Mouse (Mus musculus): ENCODE measurements around the gene Pdcd11.

Gene Pdcd11

GRCm38 (mm10) chr19:47090550-47091156 is at the start of gene Pdcd11, which contains the start of gene Usmg5:
Gene Pdcd11, plus strand, starts transcription at chr19:47090768.
Gene Usmg5, minus strand, starts transcription at chr19:47090647.
- in situ Hi-C loops (cut with MseI, MboI): no loop called here

DNA sequence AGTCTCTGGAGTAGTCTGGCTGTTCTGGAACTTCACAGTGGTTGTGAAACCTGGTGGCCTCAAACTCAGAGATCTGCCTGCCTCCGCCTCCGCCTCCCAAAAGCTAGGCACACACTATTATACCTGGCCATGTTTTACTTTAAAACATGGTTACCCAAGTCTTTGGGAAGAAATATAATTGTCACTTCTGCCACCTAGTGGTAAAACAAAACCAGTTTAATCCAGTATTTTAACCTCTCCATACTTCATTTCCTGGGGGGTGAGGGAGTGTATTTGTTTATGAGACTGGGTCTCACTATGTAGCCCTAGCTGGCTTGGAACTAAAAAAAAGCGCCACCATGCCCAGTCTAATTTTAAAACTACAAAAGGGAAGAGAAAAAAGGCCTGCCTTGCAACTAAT is 47.0 kb upstream of the Pdcd11 start:
- in situ Hi-C loops (cut with MseI, MboI): no loop called here

DNA sequence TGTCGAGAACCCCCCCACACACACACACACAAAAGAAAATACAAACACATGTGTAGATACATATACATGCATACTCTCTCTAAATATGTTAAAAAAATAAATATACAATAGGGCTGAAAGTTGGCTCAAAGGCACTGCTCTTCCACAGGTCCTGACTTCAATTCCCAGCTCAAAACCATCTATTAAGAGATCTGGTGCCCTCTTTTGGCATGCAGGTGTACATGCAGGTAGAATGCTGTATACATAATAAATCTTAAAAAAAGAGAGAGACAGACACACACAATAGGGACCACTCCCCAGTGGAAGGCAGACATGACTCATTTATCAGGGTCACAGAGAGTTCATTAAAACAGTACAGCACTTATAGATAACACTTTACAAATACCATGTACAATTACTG is 44.2 kb upstream of the Pdcd11 start:
- in situ Hi-C loops (cut with MseI, MboI): no loop called here

DNA sequence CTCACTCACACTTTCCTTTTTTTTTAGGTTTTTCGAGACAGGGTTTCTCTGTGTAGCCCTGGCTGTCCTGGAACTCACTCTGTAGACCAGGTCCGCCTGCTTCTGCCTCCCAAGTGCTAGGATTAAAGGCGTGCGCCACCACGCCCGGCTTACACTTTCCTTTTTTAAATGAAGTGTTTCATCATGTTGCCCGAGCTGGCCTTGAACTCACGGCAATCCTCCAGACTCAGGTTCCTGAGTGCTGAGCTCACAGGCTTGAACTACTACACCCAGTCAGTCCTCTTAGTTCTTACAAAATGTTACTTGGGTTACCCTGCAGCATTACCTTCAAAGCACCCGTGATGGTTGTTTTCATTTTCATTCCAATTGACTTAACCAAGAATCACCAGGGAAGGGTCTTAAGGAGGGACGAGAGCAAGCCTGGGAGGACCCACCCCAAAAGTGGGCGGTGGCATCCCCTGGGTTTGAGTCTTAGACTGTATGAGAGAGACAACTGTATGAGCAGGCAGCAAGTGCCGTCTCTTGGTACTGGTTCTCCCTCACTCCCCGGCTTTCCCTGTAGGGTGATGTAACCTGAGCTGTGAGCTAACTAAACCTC is 43.2 kb upstream of the Pdcd11 start:
- in situ Hi-C loops (cut with MseI, MboI): no loop called here

DNA sequence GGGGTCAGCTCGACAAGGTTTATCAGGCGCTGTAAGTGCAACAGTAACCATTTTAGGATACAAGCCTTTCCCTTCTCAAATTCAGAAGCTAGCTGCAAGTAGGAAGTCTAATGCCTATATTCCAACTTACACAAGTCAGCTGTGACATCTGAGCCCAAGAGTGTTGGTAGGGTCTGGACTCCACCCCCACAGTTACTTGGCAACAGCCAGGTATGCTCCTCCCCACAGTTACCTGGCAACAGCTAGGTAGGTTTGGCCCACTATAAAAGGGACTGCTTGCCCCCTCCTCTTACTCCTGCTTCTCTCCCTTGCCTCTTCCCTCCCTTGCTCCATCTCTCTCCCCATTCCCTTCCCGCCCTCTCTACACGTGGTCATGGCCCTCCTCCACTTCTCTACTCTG is 41.5 kb upstream of the Pdcd11 start:
- in situ Hi-C loops (cut with MseI, MboI): no loop called here

DNA sequence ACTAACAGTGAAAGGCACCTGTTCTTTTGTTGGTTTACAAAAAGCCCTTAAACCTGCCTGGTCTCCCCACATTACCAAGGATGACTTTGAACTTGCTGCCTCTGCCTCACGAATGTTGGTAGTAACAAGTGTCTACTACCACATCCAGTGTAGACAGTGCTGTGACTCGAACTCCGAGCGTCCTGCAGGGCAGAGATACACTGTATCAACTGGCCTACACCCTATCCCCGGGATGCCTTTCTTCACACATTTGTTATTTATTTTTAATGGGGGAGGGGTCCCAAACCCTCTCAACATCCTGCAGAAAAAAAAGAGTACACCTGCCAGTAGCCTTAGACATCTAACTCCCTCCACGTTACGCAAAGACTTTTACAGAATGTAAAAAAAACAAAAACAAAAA is 40.7 kb upstream of the Pdcd11 start:
- in situ Hi-C loops (cut with MseI, MboI): no loop called here

GRCm38 (mm10) chr19:47050271-47051032 is 40.1 kb upstream of the Pdcd11 start, which contains the start of gene Pcgf6:
Gene Pcgf6, minus strand, starts transcription at chr19:47050906.
- in situ Hi-C loops (cut with MseI, MboI): no loop called here

DNA sequence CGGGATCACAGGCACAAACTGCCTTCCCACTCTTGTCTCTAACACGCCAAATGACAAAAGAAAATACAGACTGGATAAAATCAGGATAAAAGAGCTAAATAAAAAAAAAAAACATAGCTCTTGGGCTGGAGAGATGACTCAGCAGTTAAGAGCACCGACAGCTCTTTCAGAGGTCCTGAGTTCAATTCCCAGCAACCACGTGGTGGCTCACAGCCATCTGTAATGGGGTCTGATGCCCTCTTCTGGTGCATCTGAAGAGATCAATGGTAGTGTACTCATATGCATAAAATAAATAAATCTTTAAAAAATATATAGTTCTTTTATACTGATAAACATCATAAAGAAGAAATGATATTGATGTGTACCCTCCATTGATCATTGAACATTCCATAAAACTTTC is 37.6 kb upstream of the Pdcd11 start:
- in situ Hi-C loops (cut with MseI, MboI): no loop called here

DNA sequence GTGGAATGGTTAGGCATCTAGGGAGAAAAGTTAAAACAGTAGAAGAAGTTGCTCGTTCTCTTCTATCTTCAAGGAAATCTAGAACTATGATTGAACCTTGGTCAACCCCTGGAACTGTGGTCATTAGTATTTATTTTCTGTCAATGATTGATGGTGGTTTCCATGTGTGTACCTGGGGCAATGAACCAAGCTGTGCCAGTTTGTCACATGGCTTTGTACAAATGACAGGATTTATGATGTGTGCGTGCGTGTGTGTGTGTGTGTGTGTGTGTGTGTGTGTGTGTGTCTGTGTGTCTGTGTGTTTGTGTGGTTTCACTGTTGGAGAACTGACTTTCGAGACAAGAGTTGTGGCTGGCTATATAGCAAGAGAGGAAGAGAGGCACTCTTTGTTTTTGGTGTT is 37.1 kb upstream of the Pdcd11 start:
- in situ Hi-C loops (cut with MseI, MboI): no loop called here

DNA sequence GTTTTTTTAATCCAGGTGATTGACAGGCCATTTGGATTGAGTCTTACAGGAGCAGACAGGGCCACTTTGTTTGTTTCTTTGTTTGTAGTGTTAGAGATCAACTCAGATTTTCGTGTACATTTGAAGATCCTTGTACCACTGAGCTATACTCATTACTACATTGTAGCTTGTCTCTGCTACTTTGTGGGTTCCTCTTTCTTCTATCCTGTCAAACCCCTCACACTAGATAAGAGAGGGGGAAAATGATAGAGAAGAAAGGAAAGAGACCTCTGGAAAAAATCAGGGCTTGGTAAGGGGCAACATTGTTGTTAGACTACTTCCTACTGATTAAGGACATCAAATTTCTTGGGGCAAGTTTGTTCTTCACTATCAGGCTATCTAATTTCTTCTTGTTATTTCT is 32.9 kb upstream of the Pdcd11 start:
- in situ Hi-C loops (cut with MseI, MboI): no loop called here

GRCm38 (mm10) chr19:47065860-47066259 is 24.7 kb upstream of the Pdcd11 start:
- in situ Hi-C loops (cut with MseI, MboI): no loop called here

GRCm38 (mm10) chr19:47067096-47067882 is 23.3 kb upstream of the Pdcd11 start, which contains the start of gene Taf5:
Gene Taf5, plus strand, starts transcription at chr19:47067746.
- in situ Hi-C loops (cut with MseI, MboI): no loop called here

DNA sequence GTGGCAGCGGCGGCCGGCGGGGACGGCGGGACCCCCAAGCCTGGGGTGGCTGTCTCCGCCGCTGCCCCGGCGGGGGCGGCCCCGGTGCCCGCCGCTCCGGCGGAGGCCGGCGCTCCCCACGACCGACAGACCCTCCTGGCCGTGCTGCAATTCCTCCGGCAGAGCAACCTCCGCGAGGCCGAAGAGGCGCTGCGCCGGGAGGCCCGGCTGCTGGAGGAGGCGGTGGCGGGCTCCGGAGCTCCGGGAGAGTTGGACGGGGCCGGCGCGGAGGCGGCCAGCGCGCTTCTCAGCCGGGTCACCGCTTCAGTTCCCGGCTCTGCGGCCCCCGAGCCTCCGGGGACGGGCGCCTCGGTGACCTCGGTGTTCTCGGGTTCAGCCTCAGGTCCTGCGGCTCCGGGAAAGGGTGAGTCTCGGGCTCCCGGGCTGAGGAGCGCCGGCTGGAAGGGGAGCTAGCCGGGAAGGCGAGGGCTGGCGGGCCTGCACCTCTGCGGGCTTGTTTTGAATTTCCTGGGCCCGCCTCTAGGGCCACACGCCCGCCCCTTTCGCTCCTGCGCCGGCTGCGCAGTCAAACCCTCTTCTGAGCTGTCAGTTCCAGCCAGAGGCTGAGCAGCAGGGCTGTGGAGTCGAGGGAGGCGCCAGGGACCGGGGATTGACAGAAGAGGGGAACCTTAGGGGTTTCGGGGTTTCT is 22.5 kb upstream of the Pdcd11 start:
- in situ Hi-C loops (cut with MseI, MboI): no loop called here

- in situ Hi-C loops (cut with MseI, MboI): no loop called here
Observed at GRCm38 (mm10) chr19:47088226-47088625, 2.3 kb upstream of the Pdcd11 start.

- in situ Hi-C loops (cut with MseI, MboI): no loop called here
Observed at GRCm38 (mm10) chr19:47089718-47090525, 646 bp upstream of the Pdcd11 start.

DNA sequence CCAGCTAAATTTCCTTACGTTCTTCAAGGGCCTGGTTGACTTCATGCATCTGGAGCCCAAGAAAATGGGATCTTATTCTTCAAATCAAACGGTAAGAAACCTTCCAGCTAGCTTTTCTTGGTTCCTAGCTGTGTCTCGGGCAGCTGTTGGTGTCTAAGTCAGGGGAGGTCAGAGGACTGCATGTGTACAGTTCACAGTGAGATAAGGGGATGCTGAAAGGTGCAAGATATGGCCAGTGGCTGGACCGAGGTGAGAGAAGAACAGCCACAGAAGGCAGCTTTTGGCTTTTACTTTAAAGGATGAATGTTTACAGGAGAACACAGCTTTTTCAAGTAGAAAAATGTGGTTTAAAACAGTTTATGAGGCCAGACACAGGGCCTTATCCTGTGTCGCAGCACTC is 10.5 kb downstream of the Pdcd11 start:
- in situ Hi-C loops (cut with MseI, MboI): no loop called here

DNA sequence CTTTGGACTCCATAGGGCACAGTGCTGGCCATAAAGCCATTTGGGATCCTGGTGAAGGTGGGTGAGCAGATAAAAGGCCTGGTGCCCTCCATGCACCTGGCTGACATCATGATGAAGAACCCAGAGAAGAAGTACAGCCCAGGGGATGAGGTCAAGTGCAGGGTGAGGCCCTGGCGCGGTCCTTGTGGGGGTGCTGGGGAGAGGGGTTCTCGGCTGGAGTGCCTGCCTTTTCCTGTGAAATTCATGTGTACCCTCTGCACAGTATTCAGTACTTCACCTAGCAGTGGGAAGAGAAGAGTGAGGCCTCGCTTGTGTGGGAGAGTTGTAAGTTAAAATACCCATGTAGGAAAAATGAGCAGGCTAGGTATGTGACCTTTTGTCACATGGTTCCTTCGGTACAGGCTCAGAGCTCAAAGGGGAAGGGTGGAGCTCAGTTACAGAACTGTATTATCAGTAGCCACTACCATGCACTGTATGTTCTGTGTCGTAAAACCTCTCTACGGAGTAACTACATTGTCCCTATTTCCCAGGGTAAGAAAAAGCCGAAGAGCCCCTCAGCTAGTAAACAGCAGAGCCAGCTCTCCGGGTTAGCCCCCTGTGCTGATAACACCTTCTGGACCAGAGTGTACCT is 14.2 kb downstream of the Pdcd11 start:
- in situ Hi-C loops (cut with MseI, MboI): no loop called here

- in situ Hi-C loops (cut with MseI, MboI): no loop called here
Observed at GRCm38 (mm10) chr19:47118634-47119033, 28.1 kb downstream of the Pdcd11 start.

GRCm38 (mm10) chr19:47121054-47121453 is 30.5 kb downstream of the Pdcd11 start:
- in situ Hi-C loops (cut with MseI, MboI): loop anchor here in 1 of 2 experiments (5.0 kb wide), 1 partner anchor 46 kb away; no protein-coding TSS in a partner anchor

DNA sequence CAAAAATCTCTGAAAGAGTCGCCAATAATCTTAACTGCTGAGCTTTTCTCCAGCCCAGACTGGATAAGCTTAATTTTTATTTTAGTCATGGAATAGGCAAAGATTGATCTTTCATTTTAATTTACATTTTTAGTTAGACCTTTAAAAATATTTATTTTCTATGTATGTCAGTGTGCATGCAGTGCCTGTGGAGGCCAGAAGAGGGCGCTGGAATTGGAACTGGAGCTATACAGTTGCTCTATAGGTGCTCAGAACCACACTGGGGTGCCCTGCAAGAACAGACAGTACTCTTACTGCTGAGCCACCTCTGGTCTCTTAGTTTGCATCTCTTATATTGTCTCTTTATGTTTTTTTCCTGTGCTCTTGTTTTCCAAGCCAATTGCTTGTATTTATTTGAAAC is 32.2 kb downstream of the Pdcd11 start:
- in situ Hi-C loops (cut with MseI, MboI): loop anchor here in 1 of 2 experiments (5.0 kb wide), 1 partner anchor 44 kb away; no protein-coding TSS in a partner anchor
